Mouse (Mus musculus): ENCODE results near the gene Syn3. TPM values are rescaled to one million over a fixed set of nuclear protein-coding genes. Genes with fewer than 3 reads are reported as not detected.

Syn3 gene
- polyA plus RNA-seq, 1 experiment from 2014 or later = 7.6 TPM

GRCm38 (mm10) chr10:86114431-86114848 is 384.3 kb downstream of the Syn3 start:
- H3K9me3 ChIP-seq (replicated peaks) = no peaks in the 10 kb centered on the region
- 18% methylated on average over 5 of the region's 5 CpGs for WGBS

DNA sequence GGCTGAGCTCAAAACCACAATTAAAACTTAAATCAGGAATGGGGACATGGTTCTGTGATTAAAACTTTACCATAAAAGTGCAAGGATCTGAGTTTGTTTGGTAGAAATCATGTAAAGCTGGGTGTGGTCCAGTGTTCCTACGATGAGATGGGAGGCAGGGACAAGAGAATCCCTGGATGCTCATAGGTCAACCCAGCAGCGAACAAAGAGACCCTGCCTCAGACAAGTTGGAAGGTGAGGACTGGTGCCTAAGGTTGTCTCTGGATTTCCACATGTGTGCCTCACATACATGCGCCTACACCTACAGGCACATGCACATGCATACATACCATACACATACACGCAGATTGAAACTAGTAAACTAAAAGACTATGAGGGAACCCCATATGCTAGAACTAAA is 389.9 kb downstream of the Syn3 start:
- WGBS = 93% methylated on average over 4 of the region's 4 CpGs
- Histone ChIP-seq H3K4me2 (no peak overlapping the region), H3K27me3 (no peaks in the 10 kb centered on the region), H3K4me1 (no peaks in the 10 kb centered on the region), H3K9ac (no peak overlapping the region), H3K27ac (no peak overlapping the region), H3K9me3 (replicated peaks) (no peaks in the 10 kb centered on the region), H3K36me3 (ENCODE audit: poor library complexity, severe bottlenecking) (no peaks in the 10 kb centered on the region), H3K4me3 (no peak overlapping the region)
- ATAC-seq = no peak

More at GRCm38 (mm10) chr10:86114431-86114848, 384.3 kb downstream of the Syn3 start:
- H3K27ac ChIP-seq = no peak overlapping the region
- H3K4me1 ChIP-seq = no peaks in the 10 kb centered on the region
- H3K36me3 ChIP-seq (ENCODE audit: poor library complexity, severe bottlenecking) = no peaks in the 10 kb centered on the region
- no peaks in the 10 kb centered on the region for H3K27me3 ChIP-seq
- H3K9ac ChIP-seq = no peak overlapping the region
- no peak overlapping the region for H3K4me2 ChIP-seq
- no peak for ATAC-seq
- H3K4me3 ChIP-seq = no peak overlapping the region

DNA sequence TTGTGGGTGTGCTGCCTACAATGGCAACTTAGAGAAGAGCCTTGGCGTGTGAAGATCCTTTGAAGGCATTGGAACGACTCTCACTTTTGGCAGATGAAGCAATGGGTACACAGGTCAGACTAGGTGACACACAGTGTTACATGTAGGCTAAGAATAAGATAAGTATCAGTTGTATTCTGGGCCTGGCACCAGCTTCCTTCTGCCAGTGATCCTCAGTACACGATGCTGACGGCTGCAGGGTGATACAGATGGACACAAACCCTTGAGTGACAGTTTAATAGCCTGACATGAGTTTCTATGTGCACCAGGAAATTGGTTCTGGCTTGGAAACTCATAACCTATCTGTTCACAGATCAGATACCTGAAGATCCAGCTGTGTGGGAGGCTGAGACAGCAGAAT is 391.0 kb downstream of the Syn3 start:
- ATAC-seq = no peak
- Histone ChIP-seq H3K27me3 (no peaks in the 10 kb centered on the region), H3K27ac (no peak overlapping the region), H3K9ac (no peak overlapping the region), H3K4me1 (no peaks in the 10 kb centered on the region), H3K4me2 (no peak overlapping the region), H3K9me3 (replicated peaks) (no peaks in the 10 kb centered on the region), H3K36me3 (ENCODE audit: poor library complexity, severe bottlenecking) (no peaks in the 10 kb centered on the region), H3K4me3 (no peak overlapping the region)
- 89% methylated on average over 4 of the region's 4 CpGs for WGBS

- H3K9ac ChIP-seq = no peak overlapping the region
- no peaks in the 10 kb centered on the region for H3K36me3 ChIP-seq (ENCODE audit: poor library complexity, severe bottlenecking)
- H3K4me2 ChIP-seq = no peak overlapping the region
- H3K27me3 ChIP-seq = no peaks in the 10 kb centered on the region
- H3K4me1 ChIP-seq = no peaks in the 10 kb centered on the region
- no peak overlapping the region for H3K4me3 ChIP-seq
- H3K27ac ChIP-seq = no peak overlapping the region
- no peak for ATAC-seq
- no peaks in the 10 kb centered on the region for H3K9me3 ChIP-seq (replicated peaks)
These were observed 394.7 kb downstream of the Syn3 start for GRCm38 (mm10) chr10:86103976-86104375.

DNA sequence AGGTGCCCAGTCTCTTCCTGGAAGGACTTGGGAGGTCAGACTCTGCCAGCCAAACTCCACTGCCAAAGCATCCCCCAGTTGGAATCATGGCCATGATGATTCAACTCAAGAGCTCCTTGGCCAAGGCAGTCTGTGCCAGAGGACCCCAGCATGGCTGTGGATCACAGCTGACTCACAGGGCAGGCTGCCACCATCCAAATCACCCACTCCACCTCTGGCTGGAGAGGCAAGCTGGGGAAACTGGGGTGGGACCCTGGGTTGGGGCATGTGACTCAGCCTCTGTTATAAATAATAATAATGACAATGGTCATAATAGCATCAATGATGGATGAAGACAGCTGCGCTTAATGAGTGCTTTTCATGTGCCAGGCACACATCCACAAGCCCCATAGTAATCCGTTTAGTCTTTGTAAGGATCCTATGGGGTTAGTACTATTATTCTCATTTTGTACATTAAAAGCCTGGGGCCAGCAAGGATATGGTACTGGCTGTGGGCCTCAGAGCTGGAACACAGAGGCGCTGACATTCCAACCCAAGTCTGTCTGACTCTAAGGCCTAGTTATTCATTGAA is 398.3 kb downstream of the Syn3 start:
- ATAC-seq = no peak
- WGBS = 81% methylated on average over 3 of the region's 3 CpGs
- no peaks in the 10 kb centered on the region for H3K36me3 ChIP-seq (ENCODE audit: poor library complexity, severe bottlenecking)
- H3K9ac ChIP-seq = no peak overlapping the region
- H3K4me3 ChIP-seq = no peak overlapping the region
- H3K27ac ChIP-seq = no peak overlapping the region
- no peak overlapping the region for H3K4me2 ChIP-seq
- no peaks in the 10 kb centered on the region for H3K4me1 ChIP-seq
- no peaks in the 10 kb centered on the region for H3K9me3 ChIP-seq (replicated peaks)
- no peaks in the 10 kb centered on the region for H3K27me3 ChIP-seq

GRCm38 (mm10) chr10:86098363-86098762 is 400.3 kb downstream of the Syn3 start:
- H3K4me3 ChIP-seq = no peak overlapping the region
- H3K4me1 ChIP-seq = no peaks in the 10 kb centered on the region
- no peaks in the 10 kb centered on the region for H3K27me3 ChIP-seq
- H3K36me3 ChIP-seq (ENCODE audit: poor library complexity, severe bottlenecking) = no peaks in the 10 kb centered on the region
- H3K27ac ChIP-seq = no peak overlapping the region
- ATAC-seq = no peak
- WGBS = 92% methylated on average over 6 of the region's 6 CpGs
- no peaks in the 10 kb centered on the region for H3K9me3 ChIP-seq (replicated peaks)
- no peak overlapping the region for H3K9ac ChIP-seq
- no peak overlapping the region for H3K4me2 ChIP-seq

DNA sequence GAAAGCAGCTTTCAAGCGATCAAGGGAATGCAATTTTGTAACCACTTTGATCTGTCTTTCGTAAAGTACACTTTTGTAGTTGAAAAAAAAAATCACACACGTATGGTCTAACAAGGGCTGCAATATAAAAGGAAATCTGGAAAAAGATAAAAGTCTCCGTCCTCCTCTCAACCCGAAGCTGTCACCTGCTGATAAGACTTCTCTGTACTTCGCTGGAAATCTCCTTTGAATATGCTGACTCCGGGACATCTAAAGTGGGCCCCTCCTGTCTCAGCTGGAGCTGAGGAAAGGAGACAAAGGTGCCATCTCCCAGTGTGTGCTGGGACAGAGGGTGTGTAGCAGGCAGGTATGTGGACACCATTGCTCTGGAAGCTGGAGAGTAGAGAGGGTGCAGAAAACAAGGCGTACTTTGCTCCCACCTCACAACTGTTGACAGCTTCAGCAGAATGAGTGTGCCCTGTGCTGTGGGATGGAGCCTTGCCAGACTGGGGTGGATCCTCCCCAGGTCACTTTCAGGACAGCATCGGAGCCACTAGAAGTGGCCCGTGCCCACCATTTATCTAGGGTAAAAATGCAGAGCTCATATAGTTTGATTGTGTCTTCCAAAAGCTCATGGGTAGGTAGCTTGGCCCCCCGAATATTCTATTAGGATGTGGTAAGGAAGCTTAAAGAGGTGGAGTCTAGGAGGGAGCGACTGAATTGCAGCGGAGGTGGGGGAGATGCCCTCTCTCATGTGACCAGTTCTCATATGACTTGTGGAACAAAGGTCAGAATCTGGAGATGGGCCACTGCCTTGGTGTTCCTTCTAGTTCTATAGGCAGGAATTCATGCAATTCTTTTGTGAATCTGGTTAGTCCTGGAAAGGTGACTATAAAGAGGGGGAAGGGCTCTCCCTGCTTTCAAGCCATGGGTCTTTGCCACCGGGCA is 405.3 kb downstream of the Syn3 start:
- no peak overlapping the region for H3K9ac ChIP-seq
- no peak for ATAC-seq
- H3K9me3 ChIP-seq (replicated peaks) = no peaks in the 10 kb centered on the region
- no peak overlapping the region for H3K27ac ChIP-seq
- H3K4me1 ChIP-seq = no peaks in the 10 kb centered on the region
- 77% methylated on average over 14 of the region's 14 CpGs for WGBS
- H3K27me3 ChIP-seq = no peaks in the 10 kb centered on the region
- no peak overlapping the region for H3K4me3 ChIP-seq
- no peaks in the 10 kb centered on the region for H3K36me3 ChIP-seq (ENCODE audit: poor library complexity, severe bottlenecking)
- no peak overlapping the region for H3K4me2 ChIP-seq

DNA sequence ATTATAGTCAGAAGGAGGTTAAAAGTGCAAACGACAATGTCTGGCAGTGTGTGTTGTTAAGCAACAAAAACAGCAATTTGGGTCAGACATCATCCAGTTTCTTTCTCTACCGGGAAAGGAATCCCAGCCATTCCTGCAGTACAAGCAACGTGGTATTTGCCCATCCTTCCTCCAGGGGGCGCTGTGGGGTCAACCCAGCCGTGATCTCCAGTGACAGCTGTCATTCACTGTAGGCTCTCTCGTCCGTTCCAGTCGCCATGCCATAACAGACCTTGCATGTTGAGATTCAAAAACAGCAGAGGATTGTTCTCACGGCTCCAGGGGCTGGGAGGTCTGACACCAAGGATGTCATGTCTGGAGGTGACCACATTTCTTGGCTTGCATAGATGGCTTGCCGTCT is 406.8 kb downstream of the Syn3 start:
- Histone ChIP-seq H3K27ac (no peak overlapping the region), H3K27me3 (no peaks in the 10 kb centered on the region), H3K9ac (no peak overlapping the region), H3K36me3 (ENCODE audit: poor library complexity, severe bottlenecking) (no peaks in the 10 kb centered on the region), H3K4me2 (no peak overlapping the region), H3K4me1 (no peaks in the 10 kb centered on the region), H3K9me3 (replicated peaks) (no peaks in the 10 kb centered on the region), H3K4me3 (no peak overlapping the region)
- WGBS = 44% methylated on average over 10 of the region's 10 CpGs
- no peak for ATAC-seq

DNA sequence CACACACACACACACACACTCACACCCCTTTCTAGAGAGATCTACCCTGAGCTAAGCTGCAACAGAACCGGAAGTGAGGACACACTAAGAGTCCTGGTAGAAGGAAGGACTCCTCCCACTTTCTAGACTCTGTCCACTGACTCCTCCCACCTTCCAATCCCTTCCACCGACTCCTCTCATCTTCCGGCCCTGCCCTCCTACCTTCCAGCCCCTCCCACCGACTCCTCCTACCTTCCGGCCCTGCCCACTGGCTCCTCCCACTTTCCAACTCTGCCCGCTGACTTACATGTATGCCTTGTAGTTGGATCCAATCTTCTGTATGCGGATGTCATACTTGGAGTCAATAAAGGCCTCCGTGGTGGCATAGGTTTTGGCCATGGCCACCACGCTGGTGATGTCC is 418.8 kb downstream of the Syn3 start:
- no peak for ATAC-seq
- Histone ChIP-seq H3K4me3 (no peak overlapping the region), H3K9me3 (replicated peaks) (no peaks in the 10 kb centered on the region), H3K27ac (no peak overlapping the region), H3K4me2 (no peak overlapping the region), H3K9ac (no peak overlapping the region), H3K4me1 (no peaks in the 10 kb centered on the region), H3K36me3 (ENCODE audit: poor library complexity, severe bottlenecking) (no peaks in the 10 kb centered on the region), H3K27me3 (no peaks in the 10 kb centered on the region)
- 84% methylated on average over 9 of the region's 9 CpGs for WGBS

DNA sequence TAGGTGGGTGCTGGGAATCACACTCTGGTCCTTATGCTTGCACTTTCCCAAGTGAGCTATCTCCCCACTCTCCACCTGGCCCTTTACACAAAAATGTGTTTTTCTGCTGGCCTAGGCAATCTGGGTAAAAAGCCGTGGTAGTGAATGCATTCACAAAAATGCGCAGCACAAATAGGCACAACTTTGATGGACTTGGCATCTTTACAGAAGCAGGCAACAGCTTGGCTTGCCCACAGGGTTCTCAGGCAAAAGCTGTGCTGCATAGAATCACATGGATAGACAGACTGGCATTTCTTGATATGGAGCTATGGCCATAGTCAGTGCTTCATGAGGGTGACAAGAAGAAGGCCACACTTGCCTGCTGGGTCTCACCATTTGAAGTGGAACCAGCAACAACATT is 419.9 kb downstream of the Syn3 start:
- Histone ChIP-seq H3K27ac (no peak overlapping the region), H3K9me3 (replicated peaks) (peaks cover 2% of the 10 kb centered on the region; the same call in 1 of the 2 replicates), H3K4me3 (no peak overlapping the region), H3K4me2 (no peak overlapping the region), H3K9ac (no peak overlapping the region), H3K36me3 (ENCODE audit: poor library complexity, severe bottlenecking) (no peaks in the 10 kb centered on the region; the same call in 1 of the 2 replicates), H3K4me1 (no peaks in the 10 kb centered on the region), H3K27me3 (no peaks in the 10 kb centered on the region)
- no peak for ATAC-seq
- WGBS = 95% methylated on average over 2 of the region's 2 CpGs

DNA sequence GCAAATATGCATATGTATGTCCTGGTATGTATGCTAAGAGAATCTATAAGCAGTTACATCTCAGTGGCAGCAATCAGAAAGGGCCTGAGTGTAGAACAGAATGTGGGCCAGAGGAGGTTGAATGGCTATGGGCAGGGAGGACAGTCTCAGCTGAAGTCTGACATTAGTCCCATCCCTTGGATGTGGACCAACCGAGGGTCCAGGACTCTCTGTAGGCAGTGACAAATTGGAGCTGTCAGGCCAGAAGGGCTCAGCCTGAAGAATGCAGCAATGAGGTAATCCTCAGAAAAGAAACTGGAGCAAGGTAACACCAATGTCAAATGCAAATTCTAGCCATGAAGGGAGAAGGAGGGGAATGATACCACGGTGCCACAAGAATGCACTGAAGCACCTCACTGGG is 421.4 kb downstream of the Syn3 start:
- Histone ChIP-seq H3K4me3 (no peak overlapping the region), H3K27ac (no peak overlapping the region), H3K4me1 (no peaks in the 10 kb centered on the region), H3K4me2 (no peak overlapping the region), H3K9ac (no peak overlapping the region), H3K9me3 (replicated peaks) (peaks cover 5% of the 10 kb centered on the region; the same call in 1 of the 2 replicates), H3K27me3 (no peaks in the 10 kb centered on the region), H3K36me3 (ENCODE audit: poor library complexity, severe bottlenecking) (no peaks in the 10 kb centered on the region; the same call in 1 of the 2 replicates)
- WGBS = 84% methylated on average over 2 of the region's 2 CpGs
- no peak for ATAC-seq

GRCm38 (mm10) chr10:86074971-86075711 is 423.6 kb downstream of the Syn3 start:
- 88% methylated on average over 9 of the region's 9 CpGs for WGBS
- no peaks in the 10 kb centered on the region for H3K4me1 ChIP-seq
- H3K4me2 ChIP-seq = no peak overlapping the region

More at GRCm38 (mm10) chr10:86074971-86075711, 423.6 kb downstream of the Syn3 start:
- H3K9ac ChIP-seq = no peak overlapping the region
- H3K27me3 ChIP-seq = no peaks in the 10 kb centered on the region
- peaks cover 5% of the 10 kb centered on the region; the same call in 1 of the 2 replicates for H3K9me3 ChIP-seq (replicated peaks)
- H3K36me3 ChIP-seq (ENCODE audit: poor library complexity, severe bottlenecking) = no peaks in the 10 kb centered on the region; the same call in 1 of the 2 replicates
- no peak for ATAC-seq
- no peak overlapping the region for H3K4me3 ChIP-seq
- H3K27ac ChIP-seq = no peak overlapping the region
